Mouse (Mus musculus) testis, adult 2 months (tissue): ENCODE results near the gene Usp38.

Experiments used
- CTCF ChIP-seq: fragments of 200-500 bp; IDR thresholded peaks from 2 replicates; pipeline ENCODE4 v1.5.1; 2012; ENCODE audit warnings: low read depth, mild to moderate bottlenecking, inconsistent platforms, low read length, moderate library complexity; ENCODE audit not compliant: control insufficient read depth, insufficient read depth, insufficient replicate concordance
- POLR2A ChIP-seq: fragments of 200-500 bp; IDR thresholded peaks from 2 replicates; pipeline ENCODE4 v1.6.1; 2012; ENCODE audit warnings: low read depth, mild to moderate bottlenecking, inconsistent platforms, low read length, moderate library complexity; ENCODE audit not compliant: control insufficient read depth

GRCm38 (mm10) chr8:81062566-81062965 lies 47.8 kb upstream of the Usp38 start:
- no peak for TF ChIP-seq CTCF
- no peak for TF ChIP-seq POLR2A
